Mouse (Mus musculus) stomach, postnatal 0 days (tissue): ENCODE measurements around the gene Cask.

Experiments
- CTCF ChIP-seq: IDR thresholded peaks from 2 replicates; pipeline ENCODE4 v1.5.1; 2016; ENCODE audit warnings: antibody characterized with exemption, low read depth, mild to moderate bottlenecking, moderate library complexity
- EP300 ChIP-seq: optimal IDR thresholded peaks from 2 replicates; pipeline ENCODE3; 2016; ENCODE audit warnings: antibody characterized with exemption

DNA sequence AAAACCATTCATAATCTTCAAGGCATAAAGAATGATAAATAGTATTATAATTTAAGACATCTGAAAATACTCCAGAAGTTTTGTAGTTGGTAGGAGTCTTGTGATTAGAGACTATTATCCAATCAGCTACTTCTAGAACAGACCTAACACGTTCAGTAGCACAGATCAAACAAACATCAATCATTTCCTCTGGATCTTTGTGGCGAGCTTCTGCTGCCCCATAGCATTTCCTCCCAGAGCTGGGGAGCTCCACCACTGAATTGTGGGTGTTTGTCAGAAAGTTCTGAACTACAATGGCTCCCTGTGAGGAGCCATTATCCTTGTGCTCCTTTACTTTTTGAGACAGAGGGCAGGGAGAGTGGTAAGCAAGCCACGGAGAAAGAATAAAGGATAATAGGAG, 243.4 kb downstream of the Cask start:
- TF ChIP-seq EP300 (no peak), CTCF (no peak)
